In the genomic region with DNA sequence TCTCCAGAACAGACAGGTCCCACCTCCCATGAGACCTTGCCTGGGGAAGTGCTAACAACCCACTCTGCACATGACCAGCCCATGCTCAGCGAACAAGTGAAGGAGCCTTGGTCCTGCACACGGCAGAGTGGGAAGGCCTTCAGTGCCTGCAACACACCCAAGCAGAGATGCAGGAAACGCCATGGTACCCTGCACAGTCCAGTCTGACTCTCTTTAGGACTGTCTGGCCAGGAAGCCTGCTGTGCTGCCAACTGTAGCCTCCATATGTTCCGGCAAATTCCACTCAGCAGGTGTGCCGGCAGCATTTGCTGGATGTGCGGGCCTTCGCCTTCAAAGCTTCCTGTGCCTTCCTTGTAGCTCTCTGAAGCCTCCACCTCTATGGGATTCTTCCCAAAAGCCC, we compare ENCODE assay signal across 18 mouse cellular contexts.
DNase-seq lines count a peak whose midpoint lies in the region; ATAC-seq lines count a peak whose summit lies in the region.
"Had no signal": no experiment of that assay in that cellular context is flagged by ENCODE, and none has a peak within 500 bp of the region (broad histone marks: within the 10 kb centered on the region; RNA-seq: fewer than 3 reads in every experiment).

No protein-coding gene starts in this region.

- no peaks in the 10 kb centered on the region for H3K36me3 ChIP-seq in hindbrain, embryonic 16.5 days (ENCODE audit: control insufficient read depth, insufficient read depth, low read length)
- no peaks in the 10 kb centered on the region for H3K36me3 ChIP-seq in hindbrain, embryonic 12.5 days
- H3K36me3 ChIP-seq: forebrain, embryonic 10.5 days had no signal

- H3K4me3 ChIP-seq in hindbrain, embryonic 16.5 days (ENCODE audit: low read length) = no peak overlapping the region
- no peak overlapping the region for H3K4me3 ChIP-seq in hindbrain, embryonic 12.5 days
- H3K4me3 ChIP-seq: forebrain, embryonic 10.5 days; gastrocnemius, adult 2 months had no signal

- H3K27me3 ChIP-seq in hindbrain, embryonic 16.5 days (replicated peaks; ENCODE audit: control insufficient read depth, insufficient read depth, low read length) = no peaks in the 10 kb centered on the region
- H3K27me3 ChIP-seq in hindbrain, embryonic 12.5 days = no peaks in the 10 kb centered on the region

- no peak overlapping the region for H3K4me2 ChIP-seq in hindbrain, embryonic 16.5 days (ENCODE audit: low read length)
- no peak overlapping the region for H3K4me2 ChIP-seq in hindbrain, embryonic 12.5 days (replicated peaks)
- H3K4me2 ChIP-seq: liver, embryonic 11.5 days; lung, embryonic 14.5 days had no signal

- no peak overlapping the region for H3K27ac ChIP-seq in hindbrain, embryonic 16.5 days (ENCODE audit: low read depth, low read length)
- no peak overlapping the region for H3K27ac ChIP-seq in hindbrain, embryonic 12.5 days
- H3K27ac ChIP-seq: forebrain, embryonic 10.5 days; gastrocnemius, adult 2 months had no signal

- no peaks in the 10 kb centered on the region for H3K9me3 ChIP-seq in hindbrain, embryonic 16.5 days (ENCODE audit: control insufficient read depth, low read length)
- no peaks in the 10 kb centered on the region for H3K9me3 ChIP-seq in hindbrain, embryonic 12.5 days (replicated peaks)
- H3K9me3 ChIP-seq: forebrain, embryonic 10.5 days had no signal

- peak; percentile 93 to 97 for DNase-seq in cerebellum, adult 18-20 months
- DNase-seq in cerebellum, postnatal 25 days = peak; percentile 97 to 99
- no peak for DNase-seq in spleen, postnatal 36 days (ENCODE audit: low spot score in 2 of 2)
- no peak for DNase-seq in ovary, postnatal 36 days (ENCODE audit: low spot score)
- DNase-seq in gastrocnemius, postnatal 4 days (ENCODE audit: low spot score in 2 of 2) = no peak
- DNase-seq: embryo, embryonic 11 days; forebrain, postnatal 0 days; gastrocnemius, adult 2 months; kidney, adult 8-10 months; kidney, postnatal 25 days; lung, embryonic 14.5 days; lung, postnatal 36 days; thymus, postnatal 4 days had no signal

- WGBS in hindbrain, embryonic 16.5 days = 64% methylated on average over 7 of the region's 7 CpGs
- WGBS in hindbrain, embryonic 12.5 days = 79% methylated on average over 7 of the region's 7 CpGs

- H3K4me1 ChIP-seq in hindbrain, embryonic 16.5 days (ENCODE audit: control insufficient read depth, insufficient read depth, low read depth, low read length) = no peaks in the 10 kb centered on the region; the same call in none of the 2 replicates
- H3K4me1 ChIP-seq in hindbrain, embryonic 12.5 days = peaks cover 5% of the 10 kb centered on the region

- ATAC-seq in hindbrain, embryonic 16.5 days = peak; percentile 60; the same call in 1 of the 2 replicates
- ATAC-seq in hindbrain, embryonic 12.5 days (ENCODE audit: low FRiP score) = no peak
- ATAC-seq in cerebellum, adult (ENCODE audit: insufficient number of reproducible peaks, low FRiP score, low TSS enrichment) = peak; percentile 90
- ATAC-seq: forebrain, postnatal 0 days had no signal

- no peak overlapping the region for H3K9ac ChIP-seq in hindbrain, embryonic 16.5 days (ENCODE audit: low read depth, low read length)
- no peak overlapping the region for H3K9ac ChIP-seq in hindbrain, embryonic 12.5 days
- H3K9ac ChIP-seq: forebrain, postnatal 0 days; lung, embryonic 14.5 days had no signal

Comparison
In these comparisons a context has a peak if more than half of its experiments do, and no peak if none do; other contexts are left out.
1. DNase-seq: peak in cerebellum, adult 18-20 months (2 of 2) and cerebellum, postnatal 25 days (2 of 2); none in spleen, postnatal 36 days (0 of 2), ovary, postnatal 36 days (single experiment) and gastrocnemius, postnatal 4 days (0 of 2).